In genomic region chr9:47848745-47849144, GRCm38 (mm10) we compare ENCODE assay signal across 24 mouse cellular contexts.
A peak's percentile ranks its signal among the peaks of the same experiment; 100 is the strongest.
DNase-seq lines count a peak whose midpoint lies in the region; ATAC-seq lines count a peak whose summit lies in the region.
"Had no signal": no experiment of that assay in that cellular context is flagged by ENCODE, and none has a peak within 500 bp of the region (broad histone marks: within the 10 kb centered on the region; RNA-seq: fewer than 3 reads in every experiment).

No protein-coding gene starts in this region.

- H3K4me2 ChIP-seq in hindbrain, embryonic 12.5 days (replicated peaks), result no peak overlapping the region
- no peak overlapping the region for H3K4me2 ChIP-seq in hindbrain, embryonic 16.5 days (ENCODE audit: low read length)
- no peak overlapping the region for H3K4me2 ChIP-seq in neural tube, embryonic 12.5 days (replicated peaks)
- H3K4me2 ChIP-seq in forebrain, embryonic 15.5 days (replicated peaks), result no peak overlapping the region
- H3K4me2 ChIP-seq: embryonic facial prominence, embryonic 15.5 days; intestine, embryonic 15.5 days had no signal

- H3K9ac ChIP-seq in hindbrain, embryonic 12.5 days, result no peak overlapping the region
- H3K9ac ChIP-seq in hindbrain, embryonic 16.5 days (ENCODE audit: low read depth, low read length), result no peak overlapping the region
- no peak overlapping the region for H3K9ac ChIP-seq in neural tube, embryonic 12.5 days
- H3K9ac ChIP-seq in forebrain, embryonic 15.5 days (replicated peaks), result no peak overlapping the region
- H3K9ac ChIP-seq: embryonic facial prominence, embryonic 15.5 days; intestine, embryonic 15.5 days had no signal

- 0 out of 2 replicates have a peak overlapping the region, but pooled peaks have one; percentile 17 for H3K27ac ChIP-seq in hindbrain, embryonic 12.5 days
- H3K27ac ChIP-seq in hindbrain, embryonic 16.5 days (ENCODE audit: low read depth, low read length), result no peak overlapping the region
- H3K27ac ChIP-seq in neural tube, embryonic 12.5 days, result 0 out of 2 replicates have a peak overlapping the region, but pooled peaks have one; percentile 20
- H3K27ac ChIP-seq in forebrain, embryonic 15.5 days (replicated peaks), result peak overlapping the region; percentile 60
- H3K27ac ChIP-seq: embryonic facial prominence, embryonic 15.5 days; gastrocnemius, adult 2 months; intestine, embryonic 15.5 days had no signal

- H3K4me1 ChIP-seq in hindbrain, embryonic 12.5 days, result peaks cover 26% of the 10 kb centered on the region
- peaks cover 8% of the 10 kb centered on the region for H3K4me1 ChIP-seq in hindbrain, embryonic 16.5 days (ENCODE audit: control insufficient read depth, insufficient read depth, low read depth, low read length)
- peaks cover 27% of the 10 kb centered on the region for H3K4me1 ChIP-seq in neural tube, embryonic 12.5 days
- peaks cover 22% of the 10 kb centered on the region for H3K4me1 ChIP-seq in forebrain, embryonic 15.5 days
- H3K4me1 ChIP-seq: embryonic facial prominence, embryonic 15.5 days; intestine, embryonic 15.5 days had no signal

- DNase-seq in neural tube, embryonic 10.5 days (ENCODE audit: extremely low spot score, low spot score), result no peak
- no peak for DNase-seq in gastrocnemius, postnatal 4 days (ENCODE audit: low spot score in 2 of 2)
- no peak for DNase-seq in testis, postnatal 10 days (ENCODE audit: low spot score)
- DNase-seq: adrenal gland, postnatal 14 days; cerebellum, adult 2 months; cerebellum, postnatal 14 days; embryo, embryonic 11 days; gastrocnemius, adult 2 months; gastrocnemius, postnatal 25 days; heart, adult 11 months; heart, postnatal 10 days; heart, postnatal 4 days; kidney, adult 2 months had no signal

- H3K27me3 ChIP-seq in hindbrain, embryonic 12.5 days, result no peaks in the 10 kb centered on the region
- H3K27me3 ChIP-seq in hindbrain, embryonic 16.5 days (replicated peaks; ENCODE audit: control insufficient read depth, insufficient read depth, low read length), result no peaks in the 10 kb centered on the region
- no peaks in the 10 kb centered on the region for H3K27me3 ChIP-seq in neural tube, embryonic 12.5 days (replicated peaks)
- no peaks in the 10 kb centered on the region for H3K27me3 ChIP-seq in forebrain, embryonic 15.5 days
- H3K27me3 ChIP-seq: CH12.LX; intestine, embryonic 15.5 days; Patski had no signal

- no peak overlapping the region for H3K4me3 ChIP-seq in hindbrain, embryonic 12.5 days
- H3K4me3 ChIP-seq in hindbrain, embryonic 16.5 days (ENCODE audit: low read length), result no peak overlapping the region
- H3K4me3 ChIP-seq in neural tube, embryonic 12.5 days, result no peak overlapping the region
- no peak overlapping the region for H3K4me3 ChIP-seq in forebrain, embryonic 15.5 days
- H3K4me3 ChIP-seq: embryonic facial prominence, embryonic 15.5 days; erythroblast, embryonic 14.5 days; gastrocnemius, adult 2 months; heart, embryonic 10.5 days; intestine, embryonic 15.5 days had no signal

- H3K36me3 ChIP-seq in hindbrain, embryonic 12.5 days, result no peaks in the 10 kb centered on the region
- 0 out of 2 replicates have a peak, but pooled peaks cover 1% of the 10 kb centered on the region for H3K36me3 ChIP-seq in hindbrain, embryonic 16.5 days (ENCODE audit: control insufficient read depth, insufficient read depth, low read length)
- peaks cover 5% of the 10 kb centered on the region; the same call in 1 of the 2 replicates for H3K36me3 ChIP-seq in neural tube, embryonic 12.5 days
- H3K36me3 ChIP-seq in forebrain, embryonic 15.5 days, result no peaks in the 10 kb centered on the region
- H3K36me3 ChIP-seq: embryonic facial prominence, embryonic 15.5 days; heart, embryonic 10.5 days; intestine, embryonic 15.5 days had no signal

- 25% methylated on average over 5 of the region's 5 CpGs for WGBS in hindbrain, embryonic 12.5 days
- WGBS in hindbrain, embryonic 16.5 days, result 28% methylated on average over 5 of the region's 5 CpGs
- 20% methylated on average over 5 of the region's 5 CpGs for WGBS in neural tube, embryonic 12.5 days
- WGBS in forebrain, embryonic 15.5 days, result 12% methylated on average over 5 of the region's 5 CpGs

- H3K9me3 ChIP-seq in hindbrain, embryonic 12.5 days (replicated peaks), result no peaks in the 10 kb centered on the region
- no peaks in the 10 kb centered on the region for H3K9me3 ChIP-seq in hindbrain, embryonic 16.5 days (ENCODE audit: control insufficient read depth, low read length)
- no peaks in the 10 kb centered on the region for H3K9me3 ChIP-seq in neural tube, embryonic 12.5 days
- H3K9me3 ChIP-seq in forebrain, embryonic 15.5 days, result no peaks in the 10 kb centered on the region
- H3K9me3 ChIP-seq: embryonic facial prominence, embryonic 15.5 days; heart, embryonic 10.5 days; intestine, embryonic 15.5 days had no signal

- no peak for ATAC-seq in hindbrain, embryonic 12.5 days (ENCODE audit: low FRiP score)
- no peak for ATAC-seq in hindbrain, embryonic 16.5 days
- no peak for ATAC-seq in neural tube, embryonic 12.5 days (ENCODE audit: low FRiP score, low read depth)
- ATAC-seq in forebrain, embryonic 15.5 days (replicated peaks), result no peak
- ATAC-seq: activated CD4-positive, CD25-positive, alpha-beta regulatory T cell, adult 4 months; intestine, embryonic 15.5 days; Patski had no signal
